Mouse (Mus musculus): ENCODE measurements around the gene Mup4. TPM values are rescaled to one million over a fixed set of nuclear protein-coding genes. Genes with fewer than 3 reads are reported as not detected.

The Mup4 gene
- polyA plus RNA-seq (2017; shearing (Covaris generic)): not detected

DNA sequence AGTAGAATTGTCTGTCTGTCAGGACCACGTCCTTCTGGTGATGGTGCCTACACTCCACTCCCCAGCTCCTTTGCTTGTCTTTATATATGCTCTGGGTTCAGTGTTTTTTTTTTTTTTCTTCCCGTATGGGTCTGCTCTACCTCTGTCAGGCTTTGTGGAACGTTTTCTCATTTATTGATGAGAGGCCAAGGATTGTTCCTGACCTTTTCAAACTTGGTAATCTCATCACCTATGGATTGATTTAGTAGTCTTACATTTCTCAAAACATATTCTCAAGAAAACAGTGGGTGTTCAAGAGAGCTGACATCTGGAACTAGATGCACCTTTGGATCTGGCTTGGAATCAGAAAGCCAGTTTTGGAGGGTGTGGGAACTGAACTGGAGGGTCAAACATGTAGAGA, at the start of gene Mup4:
Gene Mup4 (minus strand): TSS at position 101 of the 400 bp plus-strand sequence.

DNA sequence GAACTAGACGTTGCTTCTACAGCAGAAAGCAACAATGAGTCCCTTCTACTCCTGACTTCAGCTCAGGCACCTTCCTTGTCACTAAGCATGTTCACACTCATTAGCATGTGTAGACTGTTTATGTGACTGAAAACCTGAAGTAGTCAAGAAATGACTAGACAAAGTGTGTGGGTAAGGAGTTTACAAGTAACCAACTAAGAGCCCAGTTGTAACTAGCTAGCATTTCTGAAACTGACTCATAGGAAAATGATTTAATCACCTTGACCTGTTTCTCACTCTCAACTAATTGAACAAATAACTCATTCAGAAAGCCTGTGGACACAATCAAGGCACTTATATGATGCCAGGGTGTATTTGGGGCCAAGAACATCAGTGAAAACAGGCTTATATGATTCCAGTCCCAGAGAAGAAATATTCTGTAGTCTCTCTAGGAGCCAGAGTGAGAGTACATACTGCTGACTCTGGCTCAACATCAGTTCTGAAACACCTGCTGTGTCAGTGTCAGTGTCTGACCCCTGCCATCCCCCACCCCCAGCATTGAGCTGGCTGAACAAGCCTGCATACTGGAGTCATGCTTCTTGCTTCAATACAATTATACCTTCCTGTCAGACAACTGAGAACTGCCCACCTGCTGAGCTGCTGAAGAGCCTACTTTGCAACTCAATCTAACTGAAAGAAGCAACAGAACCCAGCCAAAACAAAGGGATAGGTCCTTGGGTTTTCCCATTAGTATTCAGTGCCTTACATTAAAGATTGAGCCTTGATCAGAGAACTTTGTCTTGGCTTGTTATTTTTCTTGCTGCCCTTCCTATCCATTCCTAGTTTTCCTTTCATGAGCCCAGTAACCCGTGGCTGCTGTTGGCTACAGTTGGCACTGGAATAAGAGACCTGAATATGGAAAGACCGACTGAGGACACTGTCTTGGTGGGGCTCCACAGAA, 3.2 kb upstream of the Mup4 start, which contains the start of gene Mup6:
Gene Mup6 (plus strand): TSS at position 890 of the 940 bp plus-strand sequence.

DNA sequence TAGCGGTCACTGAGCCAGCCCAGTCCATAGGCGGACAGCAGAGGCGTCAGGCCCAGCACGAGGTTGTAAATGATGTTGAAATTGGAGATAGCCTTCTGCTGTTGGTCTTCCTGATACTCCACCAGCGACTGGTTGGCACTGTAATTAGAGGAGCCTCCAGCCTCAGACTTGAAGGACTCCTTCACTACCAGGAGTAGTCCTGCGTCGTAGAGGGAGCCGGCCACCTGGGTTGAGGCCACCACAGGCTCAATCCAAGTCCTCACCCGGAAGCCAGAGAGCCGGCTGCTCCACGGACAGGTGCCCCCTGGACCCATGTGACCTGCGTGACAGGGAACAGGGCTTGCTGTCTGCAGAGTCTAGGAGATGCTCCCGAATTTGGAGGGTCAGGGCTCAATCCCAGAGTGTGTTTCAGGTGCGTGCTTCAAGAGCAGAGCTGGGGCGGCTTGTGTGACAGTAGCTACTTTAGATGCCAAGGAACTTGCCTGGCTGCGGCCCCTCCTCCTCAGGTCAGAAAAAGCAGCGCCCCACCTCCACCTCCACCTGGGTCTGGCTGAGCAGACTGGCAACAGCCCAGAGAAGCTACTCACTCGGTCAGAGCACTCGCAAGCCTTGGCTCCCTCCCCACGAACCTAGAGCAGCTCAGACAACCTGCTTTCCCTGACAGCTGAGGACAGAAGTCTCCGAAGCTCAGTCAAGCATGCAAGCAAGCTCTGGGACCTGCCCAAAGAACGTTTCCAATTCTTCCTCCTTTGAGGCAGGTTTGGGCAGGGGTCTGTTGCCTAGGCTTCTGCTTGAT, 45.7 kb downstream of the Mup4 start, which contains the start of gene Slc46a2:
Gene Slc46a2 (minus strand): TSS at position 449 of the 796 bp plus-strand sequence.

Other genes with a start within 250 kb of the Mup4 start
- 10 to 100 TPM; 55.6 to 83.6 TPM for gene Inip, start 159.1 kb downstream of the Mup4 start, polyA plus RNA-seq (2017; shearing (Covaris generic))
- gene Snx30, start 154.9 kb downstream of the Mup4 start, polyA plus RNA-seq (2017; shearing (Covaris generic)): 10 to 100 TPM; 10.1 to 12.9 TPM
- gene Slc46a2, start 45.7 kb downstream of the Mup4 start, polyA plus RNA-seq (2017; shearing (Covaris generic)): under 1 TPM; 0.18 to 0.51 TPM
- gene Mup6, start 3.6 kb upstream of the Mup4 start, polyA plus RNA-seq (2017; shearing (Covaris generic)): not detected
- gene Mup7, start 109.8 kb upstream of the Mup4 start, polyA plus RNA-seq (2017; shearing (Covaris generic)): under 1 TPM in 1 of 2 experiments, not detected in 1; 0.82 TPM
- gene Mup2, start 193.6 kb upstream of the Mup4 start, polyA plus RNA-seq (2017; shearing (Covaris generic)): 1 to 10 TPM in 1 of 2 experiments, under 1 TPM in 1; 0.27 to 1.2 TPM